ENCODE assay signal across 10 mouse cellular contexts in genomic region chr12:52834781-52835279, GRCm38 (mm10).
DNase-seq lines count a peak whose midpoint lies in the region; ATAC-seq and TF ChIP-seq lines count a peak whose summit lies in the region.
"Had no signal": no experiment of that assay in that cellular context is flagged by ENCODE, and none has a peak within 500 bp of the region (broad histone marks: within the 10 kb centered on the region; RNA-seq: fewer than 3 reads in every experiment).

No protein-coding gene starts in this region.

- H3ac ChIP-seq in myocyte (ENCODE audit: control insufficient read depth, insufficient read length), result no peak overlapping the region

- H3K9me3 ChIP-seq in intestine, embryonic 14.5 days (ENCODE audit: control insufficient read depth, low read length), result no peaks in the 10 kb centered on the region
- H3K9me3 ChIP-seq in intestine, postnatal 0 days (ENCODE audit: control insufficient read depth), result no peaks in the 10 kb centered on the region
- no peaks in the 10 kb centered on the region for H3K9me3 ChIP-seq in forebrain, embryonic 13.5 days (replicated peaks)
- H3K9me3 ChIP-seq in hindbrain, embryonic 14.5 days (ENCODE audit: control insufficient read depth, low read length), result no peaks in the 10 kb centered on the region

- peaks cover 11% of the 10 kb centered on the region for H3K4me1 ChIP-seq in intestine, embryonic 14.5 days (replicated peaks; ENCODE audit: control insufficient read depth, insufficient read depth, low read length)
- no peaks in the 10 kb centered on the region for H3K4me1 ChIP-seq in intestine, postnatal 0 days (replicated peaks; ENCODE audit: control insufficient read depth, insufficient read depth, low read length)
- H3K4me1 ChIP-seq in forebrain, embryonic 13.5 days, result peaks cover 45% of the 10 kb centered on the region
- peaks cover 33% of the 10 kb centered on the region for H3K4me1 ChIP-seq in hindbrain, embryonic 14.5 days (replicated peaks; ENCODE audit: control insufficient read depth, insufficient read depth, low read length)

- no peak for TF ChIP-seq POLR2A in myocyte (IDR thresholded peaks at IDR 0.05; ENCODE audit: insufficient read length, low read depth)

- peak overlapping the region; percentile 54; the same call in 1 of the 2 replicates for H3K27ac ChIP-seq in intestine, embryonic 14.5 days (ENCODE audit: low read depth)
- no peak overlapping the region for H3K27ac ChIP-seq in intestine, postnatal 0 days (ENCODE audit: low read depth, low read length)
- H3K27ac ChIP-seq in forebrain, embryonic 13.5 days, result peak overlapping the region; percentile 85
- H3K27ac ChIP-seq in hindbrain, embryonic 14.5 days, result peak overlapping the region; percentile 84

- no peaks in the 10 kb centered on the region for H3K27me3 ChIP-seq in intestine, embryonic 14.5 days (replicated peaks; ENCODE audit: control insufficient read depth, insufficient read depth, low read length)
- no peaks in the 10 kb centered on the region for H3K27me3 ChIP-seq in intestine, postnatal 0 days (replicated peaks; ENCODE audit: control insufficient read depth, insufficient read depth, low read length)
- no peaks in the 10 kb centered on the region for H3K27me3 ChIP-seq in forebrain, embryonic 13.5 days
- H3K27me3 ChIP-seq in hindbrain, embryonic 14.5 days (ENCODE audit: control insufficient read depth, insufficient read depth, low read length), result no peaks in the 10 kb centered on the region
- no peaks in the 10 kb centered on the region for H3K27me3 ChIP-seq in myocyte (ENCODE audit: control insufficient read depth, insufficient read depth, insufficient read length)

- no peak overlapping the region for H3K4me2 ChIP-seq in intestine, embryonic 14.5 days (ENCODE audit: low read length)
- no peak overlapping the region for H3K4me2 ChIP-seq in intestine, postnatal 0 days (replicated peaks; ENCODE audit: low read depth)
- H3K4me2 ChIP-seq in forebrain, embryonic 13.5 days, result peak overlapping the region; percentile 32
- H3K4me2 ChIP-seq in hindbrain, embryonic 14.5 days (replicated peaks), result peak overlapping the region; percentile 12; the same call in 1 of the 2 replicates
- H3K4me2 ChIP-seq in myocyte (ENCODE audit: low read depth), result peak overlapping the region; percentile 74

- 68% methylated on average over 6 of the region's 6 CpGs for WGBS in intestine, embryonic 14.5 days
- WGBS in intestine, postnatal 0 days, result 69% methylated on average over 6 of the region's 6 CpGs
- 18% methylated on average over 6 of the region's 6 CpGs for WGBS in forebrain, embryonic 13.5 days
- 22% methylated on average over 6 of the region's 6 CpGs for WGBS in hindbrain, embryonic 14.5 days

- intact Hi-C loops in left cerebral cortex, postnatal 14 days (cut with DNase I), result loop anchor here (5.0 to 10.0 kb wide), 3 partner anchors 118 to 820 kb away; no protein-coding TSS in a partner anchor

- TF ChIP-seq CTCF in intestine, postnatal 0 days (IDR thresholded peaks at IDR 0.05; ENCODE audit: low read depth), result no peak

- H3K79me2 ChIP-seq in myocyte (ENCODE audit: control insufficient read depth, insufficient read depth), result no peaks in the 10 kb centered on the region

- DNase-seq in intestine, embryonic 14.5 days (ENCODE audit: low spot score), result no peak
- DNase-seq in hindbrain, embryonic 14.5 days (ENCODE audit: low spot score), result no peak
- DNase-seq in left cerebral cortex, postnatal 14 days (ENCODE audit: low spot score in 2 of 2), result no peak
- DNase-seq in lung, postnatal 10 days, result no peak
- no peak for DNase-seq in cerebellum, adult 11-12 months
- DNase-seq: kidney, adult 2 months; right cerebral cortex, adult 18-20 months had no signal

- no peak overlapping the region for H3K4me3 ChIP-seq in intestine, embryonic 14.5 days (ENCODE audit: low read depth, low read length)
- H3K4me3 ChIP-seq in intestine, postnatal 0 days (ENCODE audit: low read depth, low read length), result no peak overlapping the region
- no peak overlapping the region for H3K4me3 ChIP-seq in forebrain, embryonic 13.5 days
- no peak overlapping the region for H3K4me3 ChIP-seq in hindbrain, embryonic 14.5 days (replicated peaks; ENCODE audit: low read length)
- no peak overlapping the region for H3K4me3 ChIP-seq in myocyte

- ATAC-seq in intestine, embryonic 14.5 days (replicated peaks; ENCODE audit: low FRiP score, low TSS enrichment, low read depth), result no peak
- no peak for ATAC-seq in intestine, postnatal 0 days
- no peak for ATAC-seq in forebrain, embryonic 13.5 days
- no peak for ATAC-seq in hindbrain, embryonic 14.5 days (ENCODE audit: low FRiP score)

- H3K36me3 ChIP-seq in intestine, embryonic 14.5 days (ENCODE audit: control insufficient read depth, insufficient read depth, low read length), result no peaks in the 10 kb centered on the region
- no peaks in the 10 kb centered on the region for H3K36me3 ChIP-seq in intestine, postnatal 0 days (ENCODE audit: control insufficient read depth, insufficient read depth)
- H3K36me3 ChIP-seq in forebrain, embryonic 13.5 days (ENCODE audit: poor library complexity, severe bottlenecking), result no peaks in the 10 kb centered on the region; the same call in 1 of the 2 replicates
- H3K36me3 ChIP-seq in hindbrain, embryonic 14.5 days (replicated peaks; ENCODE audit: control insufficient read depth, insufficient read depth), result no peaks in the 10 kb centered on the region
- H3K36me3 ChIP-seq in myocyte (ENCODE audit: control insufficient read depth, insufficient read depth), result no peaks in the 10 kb centered on the region

- no peak overlapping the region for H3K9ac ChIP-seq in intestine, embryonic 14.5 days (ENCODE audit: low read length)
- H3K9ac ChIP-seq in intestine, postnatal 0 days (ENCODE audit: low read depth, low read length), result no peak overlapping the region
- no peak overlapping the region for H3K9ac ChIP-seq in forebrain, embryonic 13.5 days
- peak overlapping the region; percentile 35 for H3K9ac ChIP-seq in hindbrain, embryonic 14.5 days

TF ChIP-seq in myocyte, 11 proteins besides CTCF, POLR2A, EP300 and RAD21:
- no peak for TF ChIP-seq MYOD1 (IDR thresholded peaks at IDR 0.05; ENCODE audit: control insufficient read depth in 1 of 3, insufficient read length in 2 of 3, low read depth in 2 of 3)
- no peak for TF ChIP-seq USF1 (IDR thresholded peaks at IDR 0.05; ENCODE audit: low read depth)
- TF ChIP-seq TCF3 (IDR thresholded peaks at IDR 0.05; ENCODE audit: insufficient read length, low read depth), result no peak
- TF ChIP-seq SRF (IDR thresholded peaks at IDR 0.05; ENCODE audit: control insufficient read depth, insufficient read length, low read depth), result no peak
- TF ChIP-seq E2F4 (IDR thresholded peaks at IDR 0.05; ENCODE audit: insufficient read depth), result no peak

Comparison
In these comparisons a context has a peak if more than half of its experiments do, and no peak if none do; other contexts are left out.
1. H3K4me2 ChIP-seq: peak in forebrain, embryonic 13.5 days (single experiment), hindbrain, embryonic 14.5 days (single experiment) and myocyte (single experiment); none in intestine, embryonic 14.5 days (single experiment) and intestine, postnatal 0 days (single experiment).